Mouse (Mus musculus): Measurements from ENCODE around the gene Tifa. TPM values are rescaled to one million over a fixed set of nuclear protein-coding genes. Genes with fewer than 3 reads are reported as not detected.

The Tifa gene
- polyA plus RNA-seq (2015; fragmentation: Illumina TruSeq; extraction: RNeasy Lipid Tissue Mini Kit (QIAGEN cat#74804); ENCODE audit: insufficient read depth, low read depth, low replicate concordance): 3.0 TPM

DNA sequence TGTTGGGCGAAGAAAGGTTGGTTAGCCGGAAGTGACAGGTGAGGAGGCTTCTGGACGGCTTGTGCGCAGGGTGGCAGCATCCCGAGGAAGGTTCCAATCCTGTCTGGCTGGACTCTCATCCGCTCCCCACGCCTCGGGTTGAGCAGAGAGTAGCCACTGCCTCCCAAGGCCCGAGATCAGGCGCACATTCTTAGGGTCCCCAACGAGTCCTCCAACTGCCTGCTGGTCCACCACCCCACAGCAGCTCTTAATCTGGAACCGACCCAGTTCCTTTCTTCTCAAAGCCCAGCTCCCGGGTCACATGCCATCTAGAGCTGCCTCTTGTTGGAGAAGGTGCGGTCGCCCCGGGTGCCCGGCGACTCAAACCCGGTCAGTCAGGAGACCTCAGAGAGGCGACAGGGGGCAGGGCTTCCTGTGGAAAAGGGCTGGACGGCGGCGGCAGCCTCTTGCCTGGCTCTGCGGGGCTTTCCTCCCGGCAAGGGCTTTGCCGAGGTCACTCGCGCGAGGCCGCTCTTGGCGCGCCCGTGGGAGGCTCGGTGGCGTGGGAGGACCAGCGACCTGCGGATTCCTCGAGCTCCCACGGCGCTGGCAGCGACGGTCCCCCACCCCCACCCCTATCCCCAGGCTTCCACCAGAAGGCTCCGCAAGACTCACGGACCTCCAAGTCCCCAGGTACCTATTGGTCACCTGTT lies at the start of gene Tifa:
Gene Tifa (plus strand): TSS at position 306 of the 692 bp plus-strand sequence.

GRCm38 (mm10) chr3:127780021-127780644 lies 9.5 kb upstream of the Tifa start, which contains the start of gene Alpk1:
TSS of gene Alpk1 (minus strand) at chr3:127780527.

GRCm38 (mm10) chr3:127837154-127837865 lies 47.7 kb downstream of the Tifa start, which contains the start of gene Ap1ar:
TSS of gene Ap1ar (minus strand) at chr3:127837523.

Other genes with a start within 250 kb of the Tifa start
- 5.0 TPM for gene Larp7, start 236.5 kb upstream of the Tifa start, polyA plus RNA-seq (2015; fragmentation: Illumina TruSeq; extraction: RNeasy Lipid Tissue Mini Kit (QIAGEN cat#74804); ENCODE audit: insufficient read depth, low read depth, low replicate concordance)
- 0.20 TPM for gene Zgrf1, start 236.3 kb upstream of the Tifa start, polyA plus RNA-seq (2015; fragmentation: Illumina TruSeq; extraction: RNeasy Lipid Tissue Mini Kit (QIAGEN cat#74804); ENCODE audit: insufficient read depth, low read depth, low replicate concordance)
- not detected for gene Neurog2, start 156.7 kb upstream of the Tifa start, polyA plus RNA-seq (2015; fragmentation: Illumina TruSeq; extraction: RNeasy Lipid Tissue Mini Kit (QIAGEN cat#74804); ENCODE audit: insufficient read depth, low read depth, low replicate concordance)
- 0.83 TPM for gene Alpk1, start 9.3 kb upstream of the Tifa start, polyA plus RNA-seq (2015; fragmentation: Illumina TruSeq; extraction: RNeasy Lipid Tissue Mini Kit (QIAGEN cat#74804); ENCODE audit: insufficient read depth, low read depth, low replicate concordance)
- gene Ap1ar, start 47.7 kb downstream of the Tifa start, polyA plus RNA-seq (2015; fragmentation: Illumina TruSeq; extraction: RNeasy Lipid Tissue Mini Kit (QIAGEN cat#74804); ENCODE audit: insufficient read depth, low read depth, low replicate concordance): 10.5 TPM
- gene Fam241a, start 106.5 kb downstream of the Tifa start, polyA plus RNA-seq (2015; fragmentation: Illumina TruSeq; extraction: RNeasy Lipid Tissue Mini Kit (QIAGEN cat#74804); ENCODE audit: insufficient read depth, low read depth, low replicate concordance): 1.7 TPM

Measured in pancreas, adult 10 weeks (tissue).